Mouse (Mus musculus) cerebellum, adult 2 months (tissue): ENCODE measurements around the gene Kcnip1. TPM values are rescaled to one million over a fixed set of nuclear protein-coding genes. Genes with fewer than 3 reads are reported as not detected.

ENCODE experiments used
- DNase-seq, 2 experiments: peaks; one replicate each; pipeline ENCODE4 v3.0.0; 2021
- H3K27ac ChIP-seq: fragments of 200-500 bp; 2 replicates; pipeline ENCODE4 v1.5.1; 2012; ENCODE audit warnings: low read length, control low read depth, inconsistent platforms; ENCODE audit not compliant: insufficient read depth
- H3K27me3 ChIP-seq: fragments of 200-500 bp; 2 replicates; pipeline ENCODE4 v1.6.1; 2012; ENCODE audit warnings: inconsistent platforms, mild to moderate bottlenecking, low read length, moderate library complexity; ENCODE audit not compliant: control insufficient read depth, insufficient read depth
- H3K4me1 ChIP-seq: fragments of 200-500 bp; 2 replicates; pipeline ENCODE4 v1.6.1; 2011; ENCODE audit warnings: low read length; ENCODE audit not compliant: control insufficient read depth, insufficient read depth
- H3K4me3 ChIP-seq: fragments of 200-500 bp; replicated peaks from 2 replicates; pipeline ENCODE3; 2011; ENCODE audit warnings: mild to moderate bottlenecking, low read depth, low read length, control low read depth; ENCODE audit not compliant: insufficient read depth
- CTCF ChIP-seq: fragments of 200-500 bp; IDR thresholded peaks from 2 replicates; pipeline ENCODE4 v1.5.1; 2011; ENCODE audit warnings: low read depth, mild to moderate bottlenecking, control low read depth, low read length, moderate library complexity, borderline replicate concordance; ENCODE audit not compliant: insufficient read depth
- POLR2A ChIP-seq: fragments of 200-500 bp; IDR thresholded peaks from 2 replicates; pipeline ENCODE4 v1.6.1; 2011; ENCODE audit warnings: low read length, control low read depth, borderline replicate concordance; ENCODE audit not compliant: insufficient read depth
- WGBS: fragments of 180-500 bp; shearing (Covaris S2); methylation state at CpG from one replicate; pipeline ENCODE4 v1.1.7; 2018; 5-methylcytosine and 5-hydroxymethylcytosine counted together
- polyA plus RNA-seq: library from polyadenylated mRNA; depleted of rRNA; stranded (reverse); fragments of >200 nt; gene quantifications from 2 replicates; pipeline ENCODE4 v1.2.3, GENCODE M21; 2012

The Kcnip1 gene
- polyA plus RNA-seq, 1 experiment = 78.8 TPM

DNA sequence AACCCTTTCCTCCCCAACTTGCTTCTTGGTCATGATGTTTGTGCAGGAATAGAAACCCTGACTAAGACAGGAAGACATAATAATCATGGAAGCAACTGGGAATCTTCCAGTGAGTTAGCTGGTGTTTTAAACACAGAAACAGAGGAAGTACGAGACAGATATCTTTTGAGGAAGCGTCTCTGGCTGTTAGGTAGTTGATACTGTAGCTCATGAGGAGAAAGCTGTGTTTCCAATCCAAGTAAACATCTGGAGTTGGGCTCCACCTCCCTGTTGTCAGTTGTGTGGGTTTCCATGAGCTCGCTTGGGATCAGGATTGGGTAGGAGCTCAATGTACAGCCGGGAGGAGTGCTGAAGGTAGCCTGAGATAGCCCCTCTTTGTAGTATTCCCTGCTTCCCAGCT lies 46.5 kb downstream of the Kcnip1 start:
- no peak for TF ChIP-seq POLR2A
- no peak for TF ChIP-seq CTCF
- DNase-seq = no peak
- Histone ChIP-seq H3K4me1 (no peaks in the 10 kb centered on the region), H3K4me3 (no peak overlapping the region), H3K27me3 (no peaks in the 10 kb centered on the region), H3K27ac (no peak overlapping the region)
- 85% methylated on average over 4 of the region's 4 CpGs for WGBS

DNA sequence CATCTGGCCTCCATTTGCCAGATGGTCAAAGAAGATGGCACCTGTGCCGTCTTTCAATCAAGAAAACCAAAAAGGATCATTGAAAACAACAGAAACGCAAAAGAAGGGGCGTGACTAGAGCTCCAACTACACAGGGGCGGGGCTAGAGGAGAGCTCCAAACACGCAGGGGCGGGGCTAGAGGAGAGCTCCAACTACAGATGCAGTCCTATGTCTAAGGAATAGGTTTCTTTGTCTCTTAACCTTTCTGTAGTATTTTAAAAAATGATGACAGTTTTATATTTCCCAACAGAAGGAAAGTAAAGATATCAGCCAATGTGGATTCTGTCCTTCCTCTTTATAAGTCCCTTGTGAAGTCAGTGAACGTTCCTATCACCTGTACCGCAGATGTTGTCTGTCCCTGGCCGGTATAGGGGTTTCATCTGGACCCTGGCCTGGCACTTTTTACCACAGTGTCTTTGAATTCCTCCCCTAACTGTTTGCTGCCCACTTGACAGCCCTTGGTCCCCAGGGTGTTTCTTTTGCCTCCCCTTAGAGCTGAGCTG lies 48.1 kb downstream of the Kcnip1 start:
- TF ChIP-seq POLR2A (no peak), CTCF (no peak)

GRCm38 (mm10) chr11:33944067-33944785 lies 48.7 kb downstream of the Kcnip1 start:
- TF ChIP-seq POLR2A (no peak), CTCF (no peak)
- Histone ChIP-seq H3K4me3 (no peak overlapping the region), H3K4me1 (no peaks in the 10 kb centered on the region), H3K27me3 (no peaks in the 10 kb centered on the region; the same call in 1 of the 2 replicates), H3K27ac (no peak overlapping the region)
- WGBS = 61% methylated on average over 4 of the region's 4 CpGs
- no peak for DNase-seq

More for the DNA sequence above, 48.1 kb downstream of the Kcnip1 start:
- no peak overlapping the region for H3K27ac ChIP-seq
- H3K4me1 ChIP-seq = no peaks in the 10 kb centered on the region
- no peak for DNase-seq
- no peak overlapping the region for H3K4me3 ChIP-seq
- WGBS = 86% methylated on average over 9 of the region's 9 CpGs
- H3K27me3 ChIP-seq = no peaks in the 10 kb centered on the region; the same call in 1 of the 2 replicates

DNA sequence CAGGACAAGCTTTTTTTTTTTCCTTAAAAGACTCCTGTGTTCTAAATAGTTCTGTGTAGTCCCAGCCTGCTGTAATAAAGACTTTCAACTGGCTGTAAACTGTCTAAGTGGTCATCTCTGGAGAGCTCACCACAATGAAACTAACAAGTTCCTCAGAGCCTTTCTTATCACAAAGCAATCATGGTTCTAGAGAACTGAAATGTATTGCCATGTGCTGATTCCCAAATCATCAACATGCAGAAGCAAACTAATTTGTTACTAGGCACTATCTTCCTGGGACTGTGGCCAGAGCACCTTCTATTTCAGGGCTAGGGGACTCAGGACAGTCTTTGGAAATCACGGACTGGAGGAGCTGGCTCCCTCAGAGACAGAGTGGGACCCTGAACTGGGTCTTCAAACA lies 49.4 kb downstream of the Kcnip1 start:
- TF ChIP-seq POLR2A (no peak), CTCF (no peak)
- WGBS = 57% methylated on average over 1 of the region's 1 CpGs
- no peak for DNase-seq
- Histone ChIP-seq H3K4me3 (no peak overlapping the region), H3K27me3 (no peaks in the 10 kb centered on the region; the same call in 1 of the 2 replicates), H3K27ac (no peak overlapping the region), H3K4me1 (no peaks in the 10 kb centered on the region)

GRCm38 (mm10) chr11:33939456-33940113 lies 53.4 kb downstream of the Kcnip1 start:
- H3K27me3 ChIP-seq = no peaks in the 10 kb centered on the region; the same call in 1 of the 2 replicates
- no peak for DNase-seq
- no peak overlapping the region for H3K4me3 ChIP-seq
- TF ChIP-seq CTCF (no peak), POLR2A (no peak)
- WGBS = 82% methylated on average over 4 of the region's 4 CpGs
- no peak overlapping the region for H3K27ac ChIP-seq
- no peaks in the 10 kb centered on the region for H3K4me1 ChIP-seq

- WGBS = 83% methylated on average over 7 of the region's 7 CpGs
- TF ChIP-seq POLR2A = no peak
- TF ChIP-seq CTCF = no peak
- Histone ChIP-seq H3K27ac (no peak overlapping the region), H3K4me3 (no peak overlapping the region), H3K27me3 (no peaks in the 10 kb centered on the region; the same call in 1 of the 2 replicates), H3K4me1 (no peaks in the 10 kb centered on the region)
- no peak for DNase-seq
Measured at GRCm38 (mm10) chr11:33938561-33939274, 54.2 kb downstream of the Kcnip1 start.

- no peak for DNase-seq
- Histone ChIP-seq H3K27me3 (no peaks in the 10 kb centered on the region; the same call in 1 of the 2 replicates), H3K4me3 (no peak overlapping the region), H3K4me1 (no peaks in the 10 kb centered on the region), H3K27ac (no peak overlapping the region)
- WGBS = 93% methylated on average over 8 of the region's 8 CpGs
- TF ChIP-seq CTCF (no peak), POLR2A (no peak)
Measured at GRCm38 (mm10) chr11:33937641-33938040, 55.3 kb downstream of the Kcnip1 start.
